Mouse (Mus musculus) kidney, adult 2 months (tissue): ENCODE measurements around the gene Satb2.

Source experiments
- CTCF ChIP-seq: fragments of 200-500 bp; conservative IDR thresholded peaks from 2 replicates; pipeline ENCODE4 v1.5.1; 2011; ENCODE audit warnings: low read depth, mild to moderate bottlenecking, control low read depth, low read length, moderate library complexity, mixed read lengths; ENCODE audit not compliant: insufficient read depth, insufficient read length
- POLR2A ChIP-seq: fragments of 200-500 bp; IDR thresholded peaks from one replicate; pipeline ENCODE4 v1.6.1; 2011; ENCODE audit warnings: low read depth, low read length, control low read depth

GRCm38 (mm10) chr1:56963291-56963690 is 15.2 kb downstream of the Satb2 start:
- no peak for TF ChIP-seq POLR2A
- no peak for TF ChIP-seq CTCF
